Mouse (Mus musculus) embryo, embryonic 11.5 days (tissue): Measurements from ENCODE around the gene A630001G21Rik.

Experiments used
- DNase-seq: peaks from one replicate; pipeline ENCODE4 v3.0.0-alpha.2; 2012; ENCODE audit warnings: low read depth, low spot score

Gene A630001G21Rik

GRCm38 (mm10) chr1:85735463-85736123 lies 42.9 kb downstream of the A630001G21Rik start:
- DNase-seq: no peak

- DNase-seq: no peak
Observed at GRCm38 (mm10) chr1:85734511-85734910, 43.9 kb downstream of the A630001G21Rik start.

DNA sequence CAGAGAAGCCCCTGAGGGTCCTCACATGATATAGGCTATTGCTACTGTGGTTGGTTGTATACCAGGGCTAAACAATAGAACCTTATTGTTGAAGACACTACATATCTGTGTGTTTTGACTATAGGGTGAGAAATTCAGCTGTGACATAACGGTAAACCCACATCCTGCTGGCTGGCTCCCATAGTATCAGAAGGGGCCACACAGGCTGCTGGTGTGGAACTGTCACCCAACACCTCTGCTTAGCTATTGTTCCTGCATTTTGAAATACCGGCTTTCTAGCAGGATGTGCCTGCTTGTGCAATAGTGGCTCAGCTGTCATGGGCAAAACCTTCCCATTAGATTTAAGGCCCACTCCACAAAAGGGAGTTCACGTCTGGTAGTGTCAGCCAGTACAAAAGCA lies 45.9 kb downstream of the A630001G21Rik start:
- DNase-seq: no peak

GRCm38 (mm10) chr1:85730471-85730870 lies 48.0 kb downstream of the A630001G21Rik start:
- no peak for DNase-seq

GRCm38 (mm10) chr1:85720220-85720893 lies 58.1 kb downstream of the A630001G21Rik start:
- DNase-seq: no peak

DNA sequence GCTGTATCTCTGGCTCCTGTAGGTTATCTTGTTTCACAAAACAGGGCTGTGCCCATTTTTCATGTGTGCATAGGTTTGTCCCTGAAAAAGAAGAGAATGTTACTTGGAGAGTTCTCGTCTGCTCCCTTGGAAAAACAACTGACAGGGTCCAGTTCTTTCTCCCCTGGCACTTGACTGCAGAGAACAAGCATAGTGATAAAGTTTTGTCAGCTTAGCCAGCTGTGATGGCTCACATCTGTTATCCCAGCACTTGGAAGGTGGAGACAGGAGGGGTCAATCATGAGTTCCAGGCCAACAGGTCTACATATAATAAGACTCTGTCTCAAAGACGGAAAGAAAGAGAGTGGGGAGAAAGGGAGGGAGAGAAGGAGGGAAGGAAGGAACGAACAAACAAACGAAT lies 59.4 kb downstream of the A630001G21Rik start:
- no peak for DNase-seq

DNA sequence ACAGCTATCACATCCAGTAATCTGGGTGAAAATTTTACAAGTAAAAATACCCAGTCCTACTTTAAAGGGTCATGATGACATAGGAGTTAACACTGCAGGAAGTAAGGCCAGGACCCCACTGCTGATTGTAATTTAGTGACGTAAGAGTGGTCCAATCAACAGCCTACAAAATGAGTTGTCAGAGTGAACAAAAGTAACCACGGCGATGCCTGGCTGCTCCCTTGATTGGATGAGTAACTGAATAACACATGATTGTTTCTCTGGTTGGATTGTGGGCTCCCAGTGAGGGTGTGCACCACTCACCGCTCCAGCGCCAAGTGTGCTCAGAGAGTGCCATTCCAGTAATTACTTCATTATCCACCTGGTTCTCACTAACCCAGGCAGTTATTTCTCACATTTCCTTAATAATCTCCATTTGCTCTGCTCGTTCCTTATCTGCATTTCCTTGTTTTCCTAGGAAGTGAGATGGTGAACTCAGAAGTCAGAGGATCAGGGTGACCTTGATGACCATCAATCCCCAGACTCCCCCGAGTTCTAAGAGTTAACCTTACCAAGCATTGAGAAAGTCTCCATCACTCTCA lies 61.9 kb downstream of the A630001G21Rik start:
- DNase-seq: no peak

- no peak for DNase-seq
Observed at GRCm38 (mm10) chr1:85714501-85714900, 63.9 kb downstream of the A630001G21Rik start.

DNA sequence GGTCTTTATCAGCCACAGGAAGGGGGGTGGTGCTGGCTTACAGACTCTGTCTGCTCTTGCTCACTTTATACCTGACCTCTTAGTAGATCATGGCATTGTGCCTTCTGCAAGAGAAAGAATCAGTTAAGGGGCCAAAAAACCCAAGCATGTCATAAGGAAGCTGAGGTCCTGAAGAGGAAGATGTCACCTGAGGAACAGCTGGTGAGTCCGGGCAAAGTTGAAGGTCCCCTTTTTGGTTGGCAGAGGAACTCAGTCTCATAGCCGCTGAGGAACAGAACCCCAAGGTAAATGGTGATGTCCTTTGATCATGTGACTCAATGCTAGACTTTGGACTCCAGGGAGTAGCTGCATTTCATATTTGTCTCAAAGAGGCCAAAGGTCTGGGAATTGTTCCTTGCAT lies 71.7 kb downstream of the A630001G21Rik start:
- DNase-seq: no peak

- no peak for DNase-seq
Observed at GRCm38 (mm10) chr1:85705552-85705951, 72.9 kb downstream of the A630001G21Rik start.

- DNase-seq: peak; percentile 67
Observed at GRCm38 (mm10) chr1:85703245-85704186, 74.9 kb downstream of the A630001G21Rik start.

GRCm38 (mm10) chr1:85702531-85702930 lies 75.9 kb downstream of the A630001G21Rik start:
- DNase-seq: no peak

GRCm38 (mm10) chr1:85697721-85698493 lies 80.5 kb downstream of the A630001G21Rik start:
- DNase-seq: no peak

DNA sequence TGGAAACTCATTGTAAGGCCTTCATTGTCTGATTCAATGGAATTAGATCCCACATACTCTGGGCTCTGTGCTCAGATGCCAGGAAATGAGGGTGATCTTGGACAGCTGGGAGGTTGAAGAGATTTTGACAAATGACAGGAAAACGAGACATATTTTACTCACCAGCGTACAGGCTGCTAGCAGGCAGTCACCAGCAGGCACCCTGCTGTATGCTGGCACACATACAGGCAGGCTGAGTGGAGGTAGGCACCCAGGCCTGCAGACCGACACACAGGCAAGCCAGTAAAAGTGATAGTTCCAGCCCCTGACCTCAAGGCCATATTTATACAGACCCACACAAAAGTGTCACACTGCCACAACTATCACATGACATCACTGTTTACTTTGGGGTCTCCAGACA lies 82.8 kb downstream of the A630001G21Rik start:
- no peak for DNase-seq

DNA sequence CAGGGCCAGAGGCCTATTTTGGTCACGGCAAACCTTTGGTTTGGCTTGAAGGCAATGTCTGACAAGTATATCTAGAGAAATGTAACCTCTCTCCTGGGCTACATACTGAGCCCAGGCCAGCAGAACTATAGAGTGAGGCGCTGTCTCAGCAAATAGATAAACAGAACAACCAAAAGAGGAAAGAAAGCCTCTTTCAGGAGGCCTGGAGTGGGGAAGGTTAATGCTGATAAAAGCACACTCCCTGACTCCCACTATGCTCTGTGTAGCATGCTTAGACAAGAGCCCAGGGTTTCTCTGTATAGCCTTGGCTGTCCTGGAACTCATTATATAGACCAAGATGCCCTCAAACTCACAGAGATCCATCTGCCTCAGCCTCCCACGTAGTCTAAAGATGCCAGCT lies 85.2 kb downstream of the A630001G21Rik start:
- no peak for DNase-seq

DNA sequence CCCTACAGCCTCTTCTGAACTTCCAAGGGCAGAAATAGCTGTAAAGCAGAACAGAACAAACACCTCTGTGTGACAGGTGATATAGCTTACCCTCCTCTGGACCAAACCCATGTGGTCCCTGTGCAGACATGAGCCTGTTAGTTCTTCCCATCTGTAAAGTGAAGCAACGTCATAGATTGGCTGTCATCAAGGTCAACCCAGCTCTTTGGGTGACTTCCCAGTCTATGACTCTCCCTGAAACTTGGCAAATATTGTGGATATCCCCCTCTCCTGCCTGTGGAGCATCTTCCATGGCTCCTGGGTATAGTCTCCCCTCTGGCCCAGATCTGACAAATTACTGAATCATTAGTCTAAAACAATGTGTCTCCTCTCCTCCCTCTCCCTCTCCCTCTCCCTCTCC lies 86.2 kb downstream of the A630001G21Rik start:
- DNase-seq: no peak

DNA sequence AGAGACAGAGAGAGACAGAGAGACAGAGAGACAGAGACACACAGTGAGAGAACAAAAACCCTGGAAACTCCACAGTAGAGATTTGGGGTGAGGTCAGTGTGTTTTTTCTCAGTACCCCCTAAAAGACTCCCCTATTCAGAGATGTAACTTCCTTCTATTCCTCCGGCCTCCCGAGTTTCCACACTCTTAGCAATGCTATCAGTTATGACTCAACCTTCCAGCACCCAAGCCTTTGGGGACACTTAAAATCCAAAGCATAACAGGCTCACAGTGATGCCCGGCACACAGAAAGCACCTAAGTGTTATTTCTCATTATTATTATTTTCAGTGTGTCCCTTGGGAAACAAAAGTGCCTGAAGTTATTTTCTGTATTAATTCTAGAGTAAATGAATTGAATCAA lies 87.9 kb downstream of the A630001G21Rik start:
- no peak for DNase-seq

GRCm38 (mm10) chr1:85687346-85687745 lies 91.1 kb downstream of the A630001G21Rik start:
- no peak for DNase-seq

DNA sequence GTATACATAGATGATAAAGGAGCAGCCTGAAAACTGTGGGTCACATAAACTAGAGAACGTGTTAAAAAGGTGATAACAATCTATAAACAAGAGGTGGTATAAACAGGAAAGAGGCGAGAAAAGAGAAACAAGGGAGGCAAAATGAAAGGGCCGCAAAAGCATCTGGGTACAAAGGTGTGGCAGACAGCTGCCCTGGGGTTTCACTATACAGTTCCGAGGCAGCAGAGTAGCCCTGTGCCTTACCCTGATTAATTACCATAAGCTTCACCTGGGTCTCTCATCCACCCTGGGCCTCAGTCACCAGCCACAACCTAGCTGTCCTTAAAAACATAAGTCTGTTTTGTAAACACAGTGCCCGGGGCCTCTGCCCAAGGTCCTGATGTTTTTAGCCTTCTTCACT lies 91.8 kb downstream of the A630001G21Rik start:
- DNase-seq: no peak

- DNase-seq: no peak
Observed at GRCm38 (mm10) chr1:85680226-85680625, 98.2 kb downstream of the A630001G21Rik start.
